Mouse (Mus musculus) lung, embryonic 14.5 days (tissue): ENCODE data around the gene Gna14. TPM values are rescaled to one million over a fixed set of nuclear protein-coding genes. Genes with fewer than 3 reads are reported as not detected.
A peak's percentile ranks its signal among the peaks of the same experiment; 100 is the strongest.

Experiments used
- ATAC-seq: fragments of 200-750 bp; cut with Nextera tagmentation; 2 replicates; pipeline ENCODE4 v1.8.0; 2017; ENCODE audit warnings: mild to moderate bottlenecking, moderate TSS enrichment, moderate library complexity; ENCODE audit not compliant: insufficient read depth
- DNase-seq: peaks from one replicate; pipeline ENCODE4 v3.0.0-alpha.2; 2015
- H3K27ac ChIP-seq: fragments of 300-500 bp; sonication (generic); 2 replicates; pipeline ENCODE4 v1.5.1; 2014; ENCODE audit warnings: low read depth, mild to moderate bottlenecking, moderate library complexity
- H3K27me3 ChIP-seq: fragments of 300-500 bp; sonication (generic); 2 replicates; pipeline ENCODE4 v1.6.1; 2014; ENCODE audit warnings: low read length, control low read depth; ENCODE audit not compliant: insufficient read depth
- H3K36me3 ChIP-seq: fragments of 300-500 bp; sonication (generic); 2 replicates; pipeline ENCODE4 v1.6.1; 2014; ENCODE audit warnings: control low read depth; ENCODE audit not compliant: insufficient read depth
- H3K4me1 ChIP-seq: fragments of 300-500 bp; sonication (generic); 2 replicates; pipeline ENCODE4 v1.6.1; 2014; ENCODE audit warnings: antibody characterized with exemption, control low read depth; ENCODE audit not compliant: insufficient read depth
- H3K4me2 ChIP-seq: fragments of 300-500 bp; sonication (generic); 2 replicates; pipeline ENCODE4 v1.6.1; 2014; ENCODE audit warnings: mild to moderate bottlenecking
- H3K4me3 ChIP-seq: fragments of 300-500 bp; sonication (generic); 2 replicates; pipeline ENCODE4 v1.5.1; 2014; ENCODE audit warnings: low read depth, low read length
- H3K9ac ChIP-seq: fragments of 300-500 bp; sonication (generic); 2 replicates; pipeline ENCODE4 v1.6.1; 2014
- H3K9me3 ChIP-seq: fragments of 300-500 bp; sonication (generic); 2 replicates; pipeline ENCODE4 v1.6.1; 2016; ENCODE audit warnings: low read depth, low read length, control low read depth
- CTCF ChIP-seq: IDR thresholded peaks from 2 replicates; pipeline ENCODE4 v1.5.1; 2016; ENCODE audit warnings: antibody characterized with exemption, low read depth
- WGBS: fragments of 180-500 bp; shearing (Covaris S2); extraction: QIAGEN DNeasy Blood & Tissue Kit; methylation state at CpG from one replicate; pipeline ENCODE4 v1.1.7; 2014; 5-methylcytosine and 5-hydroxymethylcytosine counted together
- polyA plus RNA-seq: library from polyadenylated mRNA; unstranded; fragments of >200 nt; fragmentation: Nextera tagmentation; extraction: Ambion mirVana; gene quantifications from 2 replicates; pipeline ENCODE4 v1.2.1, GENCODE M21; 2014

The Gna14 gene
- polyA plus RNA-seq, 1 experiment from 2014 or later = 13.4 TPM

- WGBS = 23% methylated on average over 12 of the region's 12 CpGs
- no peaks in the 10 kb centered on the region for H3K27me3 ChIP-seq
- peak; percentile 92 for ATAC-seq
- no peak overlapping the region for H3K4me2 ChIP-seq
- no peak overlapping the region for H3K9ac ChIP-seq
- no peaks in the 10 kb centered on the region for H3K36me3 ChIP-seq
- no peak overlapping the region for H3K4me3 ChIP-seq
- H3K27ac ChIP-seq = peak overlapping the region; percentile 61
- no peaks in the 10 kb centered on the region for H3K9me3 ChIP-seq
- TF ChIP-seq CTCF = no peak
- DNase-seq = peak; percentile 84
- H3K4me1 ChIP-seq = no peaks in the 10 kb centered on the region
Measured at GRCm38 (mm10) chr19:16490756-16491155, 55.2 kb downstream of the Gna14 start.

- Histone ChIP-seq H3K9ac (no peak overlapping the region), H3K9me3 (no peaks in the 10 kb centered on the region), H3K36me3 (no peaks in the 10 kb centered on the region), H3K4me2 (no peak overlapping the region), H3K27ac (peak overlapping the region; percentile 61), H3K4me1 (no peaks in the 10 kb centered on the region), H3K27me3 (no peaks in the 10 kb centered on the region), H3K4me3 (no peak overlapping the region)
- ATAC-seq (no peak), DNase-seq (peak; percentile 46)
- WGBS = 43% methylated on average over 7 of the region's 7 CpGs
- TF ChIP-seq CTCF = no peak
Measured at GRCm38 (mm10) chr19:16491497-16491896, 55.9 kb downstream of the Gna14 start.

- Histone ChIP-seq H3K36me3 (no peaks in the 10 kb centered on the region), H3K27ac (no peak overlapping the region), H3K9me3 (no peaks in the 10 kb centered on the region), H3K4me1 (no peaks in the 10 kb centered on the region), H3K4me2 (no peak overlapping the region), H3K27me3 (no peaks in the 10 kb centered on the region), H3K4me3 (no peak overlapping the region), H3K9ac (no peak overlapping the region)
- no peak for ATAC-seq
- 59% methylated on average over 1 of the region's 1 CpGs for WGBS
- no peak for DNase-seq
- TF ChIP-seq CTCF = no peak
Measured at GRCm38 (mm10) chr19:16492453-16492852, 56.9 kb downstream of the Gna14 start.

- Histone ChIP-seq H3K4me1 (no peaks in the 10 kb centered on the region), H3K27ac (no peak overlapping the region), H3K4me3 (no peak overlapping the region), H3K9me3 (no peaks in the 10 kb centered on the region), H3K9ac (no peak overlapping the region), H3K27me3 (no peaks in the 10 kb centered on the region), H3K36me3 (no peaks in the 10 kb centered on the region), H3K4me2 (no peak overlapping the region)
- DNase-seq (no peak), ATAC-seq (no peak)
- TF ChIP-seq CTCF = no peak
- WGBS = 84% methylated on average over 10 of the region's 10 CpGs
Measured at GRCm38 (mm10) chr19:16494816-16495516, 59.4 kb downstream of the Gna14 start.

GRCm38 (mm10) chr19:16496016-16496415 is 60.5 kb downstream of the Gna14 start:
- no peak overlapping the region for H3K4me3 ChIP-seq
- no peak overlapping the region for H3K27ac ChIP-seq
- no peak overlapping the region for H3K4me2 ChIP-seq
- DNase-seq (peak; percentile 76), ATAC-seq (0 out of 2 replicates have a peak, but pooled peaks have one; percentile 45)
- H3K27me3 ChIP-seq = no peaks in the 10 kb centered on the region
- no peaks in the 10 kb centered on the region for H3K36me3 ChIP-seq
- H3K9me3 ChIP-seq = no peaks in the 10 kb centered on the region
- no peaks in the 10 kb centered on the region for H3K4me1 ChIP-seq
- H3K9ac ChIP-seq = no peak overlapping the region
- no peak for TF ChIP-seq CTCF
- 45% methylated on average over 5 of the region's 5 CpGs for WGBS

- Histone ChIP-seq H3K4me3 (no peak overlapping the region), H3K36me3 (no peaks in the 10 kb centered on the region), H3K9me3 (no peaks in the 10 kb centered on the region), H3K27ac (peak overlapping the region; percentile 83), H3K4me1 (no peaks in the 10 kb centered on the region; the same call in none of the 2 replicates), H3K27me3 (no peaks in the 10 kb centered on the region), H3K9ac (no peak overlapping the region), H3K4me2 (no peak overlapping the region)
- ATAC-seq (peak; percentile 50; the same call in 1 of the 2 replicates), DNase-seq (peak; percentile 64)
- WGBS = 20% methylated on average over 5 of the region's 5 CpGs
- no peak for TF ChIP-seq CTCF
Measured at GRCm38 (mm10) chr19:16502054-16502453, 66.5 kb downstream of the Gna14 start.

GRCm38 (mm10) chr19:16506711-16507364 is 71.3 kb downstream of the Gna14 start:
- H3K4me2 ChIP-seq = no peak overlapping the region
- no peaks in the 10 kb centered on the region for H3K27me3 ChIP-seq
- DNase-seq = no peak
- H3K9ac ChIP-seq = no peak overlapping the region
- no peaks in the 10 kb centered on the region for H3K9me3 ChIP-seq
- 81% methylated on average over 6 of the region's 6 CpGs for WGBS
- H3K4me1 ChIP-seq = peaks cover 6% of the 10 kb centered on the region
- no peak for TF ChIP-seq CTCF
- H3K36me3 ChIP-seq = no peaks in the 10 kb centered on the region
- ATAC-seq = no peak
- no peak overlapping the region for H3K27ac ChIP-seq
- no peak overlapping the region for H3K4me3 ChIP-seq
